Mouse (Mus musculus) bone marrow macrophage, adult 2 months (primary cell): ENCODE measurements around the gene Rtn1.

ENCODE experiments used
- CTCF ChIP-seq: IDR thresholded peaks from 2 replicates; pipeline ENCODE4 v1.5.1; 2012; ENCODE audit warnings: low read depth, mild to moderate bottlenecking, low read length, moderate library complexity
- POLR2A ChIP-seq: IDR thresholded peaks from 2 replicates; pipeline ENCODE4 v1.6.1; 2012; ENCODE audit warnings: mild to moderate bottlenecking, low read depth, low read length, borderline replicate concordance

GRCm38 (mm10) chr12:72393046-72393805 lies 15.6 kb downstream of the Rtn1 start:
- no peak for TF ChIP-seq CTCF
- TF ChIP-seq POLR2A, result no peak
